ENCODE assay signal across 16 mouse cellular contexts in genomic region chr3:75917770-75918503, GRCm38 (mm10). TPM values are rescaled to one million over a fixed set of nuclear protein-coding genes. Genes with fewer than 3 reads are reported as not detected.
DNase-seq lines count a peak whose midpoint lies in the region; ATAC-seq and TF ChIP-seq lines count a peak whose summit lies in the region.
"Had no signal": no experiment of that assay in that cellular context is flagged by ENCODE, and none has a peak within 500 bp of the region (broad histone marks: within the 10 kb centered on the region; RNA-seq: fewer than 3 reads in every experiment).

No protein-coding gene starts in this region.

- H3K36me3 ChIP-seq in heart, embryonic 16.5 days (ENCODE audit: control insufficient read depth, insufficient read depth): no peaks in the 10 kb centered on the region
- no peaks in the 10 kb centered on the region for H3K36me3 ChIP-seq in liver, postnatal 0 days (replicated peaks; ENCODE audit: insufficient read depth, low read length)
- H3K36me3 ChIP-seq: hindbrain, embryonic 12.5 days; limb, embryonic 15.5 days; midbrain, embryonic 12.5 days had no signal

- peak overlapping the region; percentile 40 for H3K4me2 ChIP-seq in heart, embryonic 16.5 days (ENCODE audit: low read depth, low read length)
- peak overlapping the region; percentile 24 for H3K4me2 ChIP-seq in liver, postnatal 0 days (ENCODE audit: low read depth, low read length)
- H3K4me2 ChIP-seq: hindbrain, embryonic 12.5 days; limb, embryonic 15.5 days; midbrain, embryonic 12.5 days had no signal

- ATAC-seq in heart, embryonic 16.5 days (replicated peaks; ENCODE audit: extremely low read depth, insufficient read depth, low FRiP score): peak; percentile 79
- ATAC-seq in liver, postnatal 0 days: peak; percentile 100

- intact Hi-C loops in heart, postnatal 25 days (cut with DNase I): no loop called here
- intact Hi-C loops in left cerebral cortex, adult 2 months (cut with DNase I): no loop called here

- WGBS in heart, embryonic 16.5 days: 52% methylated on average over 17 of the region's 17 CpGs
- WGBS in liver, postnatal 0 days (ENCODE audit: insufficient replicate concordance): 55% methylated on average over 17 of the region's 17 CpGs

- 0 out of 2 replicates have a peak overlapping the region, but pooled peaks have one; percentile 9 for H3K4me3 ChIP-seq in heart, embryonic 16.5 days (ENCODE audit: low read length)
- H3K4me3 ChIP-seq in liver, postnatal 0 days (ENCODE audit: low read depth, low read length): no peak overlapping the region
- H3K4me3 ChIP-seq in left cerebral cortex, adult 2 months: no peak overlapping the region
- H3K4me3 ChIP-seq: hindbrain, embryonic 12.5 days; limb, embryonic 15.5 days; midbrain, embryonic 12.5 days had no signal

- no peak for TF ChIP-seq CTCF in liver, postnatal 0 days (IDR thresholded peaks at IDR 0.05; ENCODE audit: low read depth)
- TF ChIP-seq CTCF in left cerebral cortex, adult 2 months (IDR thresholded peaks at IDR 0.05): no peak

- H3K9me3 ChIP-seq in heart, embryonic 16.5 days (replicated peaks; ENCODE audit: control insufficient read depth, low read length): no peaks in the 10 kb centered on the region
- no peaks in the 10 kb centered on the region for H3K9me3 ChIP-seq in liver, postnatal 0 days (ENCODE audit: low read length)
- H3K9me3 ChIP-seq: hindbrain, embryonic 12.5 days; limb, embryonic 15.5 days; midbrain, embryonic 12.5 days had no signal

- no peak overlapping the region for H3K9ac ChIP-seq in heart, embryonic 16.5 days (ENCODE audit: low read length)
- H3K9ac ChIP-seq in liver, postnatal 0 days (replicated peaks): no peak overlapping the region; the same call in 1 of the 2 replicates
- H3K9ac ChIP-seq: hindbrain, embryonic 12.5 days; limb, embryonic 15.5 days; midbrain, embryonic 12.5 days had no signal

- peak; percentile 12 to 20 for DNase-seq in heart, adult 18-20 months
- no peak for DNase-seq in heart, postnatal 25 days (ENCODE audit: low spot score)
- DNase-seq in MEL-GATA-1-ER (ENCODE audit: extremely low read depth, low read depth): peak; percentile 76
- DNase-seq in liver, postnatal 0 days: peak; percentile 75
- DNase-seq in left cerebral cortex, adult 2 months (ENCODE audit: extremely low spot score in 1 of 2, low spot score in 2 of 2): no peak
- DNase-seq in cerebellum, postnatal 25 days: no peak
- no peak for DNase-seq in right cerebral cortex, postnatal 36 days (ENCODE audit: low spot score in 2 of 2)
- DNase-seq: adrenal gland, adult 2 months; cerebellum, postnatal 36 days; kidney, postnatal 14 days; layer of hippocampus, postnatal 36 days; retina, postnatal 1 day had no signal

- peaks cover 25% of the 10 kb centered on the region for H3K4me1 ChIP-seq in heart, embryonic 16.5 days (ENCODE audit: control insufficient read depth, insufficient read depth, low read length)
- peaks cover 39% of the 10 kb centered on the region for H3K4me1 ChIP-seq in liver, postnatal 0 days (ENCODE audit: insufficient read depth)
- H3K4me1 ChIP-seq: hindbrain, embryonic 12.5 days; limb, embryonic 15.5 days had no signal

- no peaks in the 10 kb centered on the region for H3K27me3 ChIP-seq in heart, embryonic 16.5 days (ENCODE audit: control insufficient read depth, insufficient read depth, low read length)
- no peaks in the 10 kb centered on the region for H3K27me3 ChIP-seq in liver, postnatal 0 days (ENCODE audit: insufficient read depth, low read length)
- H3K27me3 ChIP-seq: hindbrain, embryonic 12.5 days; limb, embryonic 15.5 days; midbrain, embryonic 12.5 days had no signal

- peak overlapping the region; percentile 16; the same call in 1 of the 2 replicates for H3K27ac ChIP-seq in heart, embryonic 16.5 days (ENCODE audit: low read length)
- H3K27ac ChIP-seq in liver, postnatal 0 days (ENCODE audit: low read depth): peak overlapping the region; percentile 68
- no peak overlapping the region for H3K27ac ChIP-seq in left cerebral cortex, adult 2 months
- H3K27ac ChIP-seq: hindbrain, embryonic 12.5 days; limb, embryonic 15.5 days; midbrain, embryonic 12.5 days had no signal

- peak; percentile 95 for TF ChIP-seq EP300 in liver, postnatal 0 days (IDR thresholded peaks at IDR 0.05; ENCODE audit: low read depth)

RNA-seq across cellular contexts. Expression of gene Golim4, which starts 38.8 kb away (rescaled TPM):
- 10 to 100 TPM; 14.7 to 16.9 TPM for total RNA-seq in heart, adult 18-20 months (2021)
- 10 to 100 TPM; 15.3 to 22.8 TPM for total RNA-seq in heart, postnatal 25 days (2021)
- polyA plus RNA-seq in heart, embryonic 16.5 days (2015; fragmentation: Nextera tagmentation; extraction: Ambion mirVana): 37.4 and 39.7 TPM in 2 replicates
- 24.7 and 29.1 TPM in 2 replicates for polyA plus RNA-seq in liver, postnatal 0 days (2015; fragmentation: Nextera tagmentation; extraction: Ambion mirVana)
- total RNA-seq in left cerebral cortex, adult 2 months (2021): 10 to 100 TPM; 19.4 to 24.4 TPM

Comparison
In these comparisons a context has a peak if more than half of its experiments do, and no peak if none do; other contexts are left out.
1. DNase-seq: peak in heart, adult 18-20 months (2 of 2), MEL-GATA-1-ER (single experiment) and liver, postnatal 0 days (single experiment); none in heart, postnatal 25 days (single experiment), left cerebral cortex, adult 2 months (0 of 2), cerebellum, postnatal 25 days (0 of 2) and right cerebral cortex, postnatal 36 days (0 of 2).